Mouse (Mus musculus): Measurements from ENCODE around the gene Rgs6.

DNA sequence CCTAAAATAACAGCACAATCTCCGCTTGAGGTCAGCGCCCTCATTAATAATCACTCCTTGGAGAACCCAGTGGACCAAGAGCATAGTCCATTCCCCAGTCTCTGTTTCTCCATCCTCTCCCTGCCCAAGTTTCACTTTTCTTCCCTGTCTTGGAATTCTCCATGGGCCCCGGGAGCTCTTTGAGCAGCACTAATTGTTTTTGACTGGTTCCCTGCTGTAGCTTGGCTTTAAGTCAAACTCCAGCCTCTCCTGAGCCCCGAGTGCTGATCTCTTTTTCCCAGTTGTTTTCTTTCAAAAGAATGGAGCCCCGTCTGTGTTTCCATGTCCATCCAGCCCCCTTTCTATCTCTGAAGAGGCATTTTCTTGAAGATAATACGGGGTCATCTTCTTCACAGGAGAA is 12.3 kb downstream of the Rgs6 start:
- TF ChIP-seq CTCF (conservative IDR thresholded peaks at IDR 0.05 in 1 of 2, IDR thresholded peaks at IDR 0.05 in 1 of 2; ENCODE audit: low read depth in 2 of 2, low read length in 2 of 2) (no peak), MYC (IDR thresholded peaks at IDR 0.05; ENCODE audit: low read depth, low read length) (no peak), EP300 (IDR thresholded peaks at IDR 0.05; ENCODE audit: low read length) (no peak), E2F4 (IDR thresholded peaks at IDR 0.05; ENCODE audit: insufficient replicate concordance, low read depth, low read length) (no peak), USF1 (IDR thresholded peaks at IDR 0.05; ENCODE audit: low read depth, low read length) (no peak), ELF1 (IDR thresholded peaks at IDR 0.05; ENCODE audit: low read depth, low read length) (no peak), POLR2AphosphoS2 (IDR thresholded peaks at IDR 0.05; ENCODE audit: low read depth, low read length) (no peak), ETS1 (conservative IDR thresholded peaks at IDR 0.05; ENCODE audit: low read depth, low read length) (no peak), HCFC1 (IDR thresholded peaks at IDR 0.05; ENCODE audit: low read depth, low read length) (no peak), CHD1 (IDR thresholded peaks at IDR 0.05; ENCODE audit: low read depth, low read length) (no peak), NELFE (IDR thresholded peaks at IDR 0.05; ENCODE audit: low read depth, low read length) (no peak), MAX (IDR thresholded peaks at IDR 0.05; ENCODE audit: low read length) (no peak), POLR2A (IDR thresholded peaks at IDR 0.05; ENCODE audit: low read depth, low read length) (no peak)
